Comparison of ENCODE assay signal across 21 mouse cellular contexts in the genomic region with DNA sequence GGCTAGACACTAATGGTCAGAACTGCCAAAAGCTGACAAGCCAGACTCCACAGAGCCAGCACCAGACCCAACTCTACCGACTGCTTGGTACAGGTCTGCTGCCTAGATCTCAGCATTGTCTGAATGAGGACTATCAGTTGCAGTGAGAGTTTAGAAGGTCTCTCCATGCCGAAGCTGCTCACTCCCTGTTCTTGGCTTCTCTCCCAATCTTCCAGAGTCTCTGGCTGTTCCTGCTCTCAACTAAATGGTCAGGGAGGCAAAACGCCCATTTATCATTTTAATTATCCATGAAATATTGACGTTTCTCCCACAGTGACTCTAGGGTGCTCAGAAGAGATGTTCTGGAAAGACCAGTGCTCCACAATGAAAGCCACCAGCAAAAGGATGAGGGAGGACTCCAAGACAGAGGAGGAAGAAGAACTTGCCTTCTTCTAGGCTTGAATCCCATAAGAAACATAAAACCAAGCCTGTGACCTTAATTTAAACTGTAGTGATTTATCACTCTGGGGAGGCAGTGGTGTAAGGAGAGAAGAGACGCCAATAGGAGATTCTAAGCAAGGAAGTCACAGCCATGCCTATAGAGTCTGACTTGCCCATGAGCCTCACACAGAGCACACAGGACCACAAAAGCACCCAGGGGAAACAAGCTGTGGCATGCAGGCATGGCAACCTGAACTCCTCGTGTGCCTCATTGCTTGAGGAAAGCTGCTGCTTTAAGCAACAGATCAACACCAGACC.
DNase-seq lines count a peak whose midpoint lies in the region; ATAC-seq and TF ChIP-seq lines count a peak whose summit lies in the region.
"Had no signal": no experiment of that assay in that cellular context is flagged by ENCODE, and none has a peak within 500 bp of the region (broad histone marks: within the 10 kb centered on the region; RNA-seq: fewer than 3 reads in every experiment).

No protein-coding gene starts in this region.

- no peak overlapping the region for H3K4me3 ChIP-seq in intestine, embryonic 15.5 days (replicated peaks)
- H3K4me3 ChIP-seq in intestine, postnatal 0 days (ENCODE audit: low read depth, low read length) = no peak overlapping the region
- H3K4me3 ChIP-seq in lung, embryonic 16.5 days (ENCODE audit: low read length) = no peak overlapping the region
- no peak overlapping the region for H3K4me3 ChIP-seq in stomach, embryonic 15.5 days (replicated peaks)
- H3K4me3 ChIP-seq: embryonic facial prominence, embryonic 15.5 days; forebrain, embryonic 10.5 days; liver, embryonic 12.5 days; lung, embryonic 15.5 days; midbrain, embryonic 12.5 days had no signal

- DNase-seq in gastrocnemius, adult 18-20 months (ENCODE audit: low spot score) = peak; percentile 33
- no peak for DNase-seq in gastrocnemius, postnatal 25 days
- no peak for DNase-seq in lung, postnatal 10 days
- no peak for DNase-seq in adrenal gland, adult 8-10 months
- DNase-seq: adrenal gland, postnatal 25 days; cerebellum, adult 11 months; cerebellum, postnatal 14 days; right cerebral cortex, postnatal 4 days; thymus, adult 2 months had no signal

- H3K4me1 ChIP-seq in intestine, embryonic 15.5 days (replicated peaks) = peaks cover 7% of the 10 kb centered on the region; the same call in 1 of the 2 replicates
- H3K4me1 ChIP-seq in intestine, postnatal 0 days (replicated peaks; ENCODE audit: control insufficient read depth, insufficient read depth, low read length) = no peaks in the 10 kb centered on the region
- H3K4me1 ChIP-seq in lung, embryonic 16.5 days (replicated peaks; ENCODE audit: control insufficient read depth, insufficient read depth, low read length) = no peaks in the 10 kb centered on the region
- H3K4me1 ChIP-seq in stomach, embryonic 15.5 days = peaks cover 9% of the 10 kb centered on the region; the same call in 1 of the 2 replicates
- H3K4me1 ChIP-seq: midbrain, embryonic 12.5 days had no signal

- H3K9ac ChIP-seq in intestine, embryonic 15.5 days = no peak overlapping the region
- no peak overlapping the region for H3K9ac ChIP-seq in intestine, postnatal 0 days (ENCODE audit: low read depth, low read length)
- H3K9ac ChIP-seq in lung, embryonic 16.5 days (ENCODE audit: low read length) = no peak overlapping the region
- no peak overlapping the region for H3K9ac ChIP-seq in stomach, embryonic 15.5 days
- H3K9ac ChIP-seq: embryonic facial prominence, embryonic 15.5 days; liver, embryonic 12.5 days; lung, embryonic 15.5 days; midbrain, embryonic 12.5 days had no signal

- no peaks in the 10 kb centered on the region for H3K27me3 ChIP-seq in intestine, embryonic 15.5 days (replicated peaks)
- no peaks in the 10 kb centered on the region for H3K27me3 ChIP-seq in intestine, postnatal 0 days (replicated peaks; ENCODE audit: control insufficient read depth, insufficient read depth, low read length)
- H3K27me3 ChIP-seq in lung, embryonic 16.5 days (ENCODE audit: control insufficient read depth, insufficient read depth, low read depth, low read length) = no peaks in the 10 kb centered on the region
- no peaks in the 10 kb centered on the region for H3K27me3 ChIP-seq in stomach, embryonic 15.5 days (replicated peaks)
- H3K27me3 ChIP-seq: liver, embryonic 12.5 days; lung, embryonic 15.5 days had no signal

- 43% methylated on average over 6 of the region's 6 CpGs for WGBS in intestine, embryonic 15.5 days
- WGBS in intestine, postnatal 0 days = 62% methylated on average over 6 of the region's 6 CpGs
- WGBS in lung, embryonic 16.5 days = 52% methylated on average over 6 of the region's 6 CpGs
- 32% methylated on average over 6 of the region's 6 CpGs for WGBS in stomach, embryonic 15.5 days

- no peaks in the 10 kb centered on the region for H3K36me3 ChIP-seq in intestine, embryonic 15.5 days
- H3K36me3 ChIP-seq in intestine, postnatal 0 days (ENCODE audit: control insufficient read depth, insufficient read depth) = no peaks in the 10 kb centered on the region
- H3K36me3 ChIP-seq in lung, embryonic 16.5 days (ENCODE audit: control insufficient read depth, insufficient read depth, low read length) = no peaks in the 10 kb centered on the region
- no peaks in the 10 kb centered on the region for H3K36me3 ChIP-seq in stomach, embryonic 15.5 days
- H3K36me3 ChIP-seq: embryonic facial prominence, embryonic 15.5 days; forebrain, embryonic 10.5 days; liver, embryonic 12.5 days; lung, embryonic 15.5 days; midbrain, embryonic 12.5 days had no signal

- TF ChIP-seq CTCF in intestine, postnatal 0 days (IDR thresholded peaks at IDR 0.05; ENCODE audit: low read depth) = no peak

- ATAC-seq in intestine, embryonic 15.5 days = peak; percentile 36; the same call in 1 of the 2 replicates
- ATAC-seq in intestine, postnatal 0 days = no peak
- ATAC-seq in lung, embryonic 16.5 days (ENCODE audit: low read depth) = peak; percentile 31; the same call in 1 of the 2 replicates
- ATAC-seq in stomach, embryonic 15.5 days (ENCODE audit: insufficient read depth, low FRiP score, low read depth) = peak; percentile 48; the same call in 1 of the 2 replicates
- ATAC-seq: activated CD4-positive, CD25-positive, alpha-beta regulatory T cell, adult 4 months; hindbrain, embryonic 16.5 days; liver, embryonic 12.5 days had no signal

- no peaks in the 10 kb centered on the region for H3K9me3 ChIP-seq in intestine, embryonic 15.5 days
- no peaks in the 10 kb centered on the region for H3K9me3 ChIP-seq in intestine, postnatal 0 days (ENCODE audit: control insufficient read depth)
- no peaks in the 10 kb centered on the region for H3K9me3 ChIP-seq in lung, embryonic 16.5 days (ENCODE audit: control insufficient read depth, low read length)
- no peaks in the 10 kb centered on the region for H3K9me3 ChIP-seq in stomach, embryonic 15.5 days
- H3K9me3 ChIP-seq: embryonic facial prominence, embryonic 15.5 days; forebrain, embryonic 10.5 days; liver, embryonic 12.5 days; lung, embryonic 15.5 days; midbrain, embryonic 12.5 days had no signal

- no peak overlapping the region for H3K4me2 ChIP-seq in intestine, embryonic 15.5 days (replicated peaks)
- H3K4me2 ChIP-seq in intestine, postnatal 0 days (replicated peaks; ENCODE audit: low read depth) = no peak overlapping the region
- H3K4me2 ChIP-seq in lung, embryonic 16.5 days (ENCODE audit: low read depth, low read length) = no peak overlapping the region
- no peak overlapping the region for H3K4me2 ChIP-seq in stomach, embryonic 15.5 days
- H3K4me2 ChIP-seq: embryonic facial prominence, embryonic 15.5 days; heart, embryonic 11.5 days; liver, embryonic 12.5 days; lung, embryonic 15.5 days; midbrain, embryonic 12.5 days had no signal

- H3K27ac ChIP-seq in intestine, embryonic 15.5 days = peak overlapping the region; percentile 19; the same call in 1 of the 2 replicates
- no peak overlapping the region for H3K27ac ChIP-seq in intestine, postnatal 0 days (ENCODE audit: low read depth, low read length)
- H3K27ac ChIP-seq in lung, embryonic 16.5 days (ENCODE audit: low read length) = no peak overlapping the region
- H3K27ac ChIP-seq in stomach, embryonic 15.5 days = peak overlapping the region; percentile 44
- H3K27ac ChIP-seq: embryonic facial prominence, embryonic 15.5 days; forebrain, embryonic 10.5 days; liver, embryonic 12.5 days; lung, embryonic 15.5 days; midbrain, embryonic 12.5 days had no signal

Comparison
In these comparisons a context has a peak if more than half of its experiments do, and no peak if none do; other contexts are left out.
1. H3K27ac ChIP-seq: peak in intestine, embryonic 15.5 days (single experiment) and stomach, embryonic 15.5 days (single experiment); none in intestine, postnatal 0 days (single experiment) and lung, embryonic 16.5 days (single experiment).